Mouse (Mus musculus) liver, adult (tissue): ENCODE data around the gene Ces1d.

Source experiments
- GATA4 ChIP-seq: IDR thresholded peaks from 2 replicates; pipeline ENCODE4 v1.6.1; 2014; ENCODE audit warnings: mild to moderate bottlenecking, low read length; ENCODE audit not compliant: insufficient replicate concordance

Ces1d gene

GRCm38 (mm10) chr8:93197685-93198525 lies at the start of gene Ces1d:
Gene Ces1d, minus strand, starts transcription at chr8:93197838.
- peak; percentile 52; the same call in 1 of the 2 replicates for TF ChIP-seq GATA4

- peak; percentile 81 for TF ChIP-seq GATA4
Measured at GRCm38 (mm10) chr8:93246057-93246456, 48.4 kb upstream of the Ces1d start.

DNA sequence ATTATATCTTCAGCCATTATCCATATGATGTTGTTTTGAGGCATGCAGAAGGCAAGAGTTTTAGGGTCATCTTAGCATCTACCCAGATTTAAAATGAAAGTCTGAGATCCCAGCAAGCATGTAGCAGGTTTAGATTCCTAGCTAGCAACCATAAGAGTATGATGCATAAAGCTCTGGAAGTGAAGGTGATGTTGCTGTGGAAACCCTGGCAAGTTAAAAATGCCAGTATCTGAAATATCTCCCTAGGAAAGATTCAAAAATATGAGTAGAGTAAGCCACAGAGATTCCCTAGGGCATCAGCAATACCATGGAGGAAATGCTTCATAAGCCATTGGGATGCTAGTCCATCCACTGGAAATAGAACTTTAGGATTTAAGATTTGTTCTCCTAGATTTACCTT lies 42.2 kb upstream of the Ces1d start:
- TF ChIP-seq GATA4 = no peak

DNA sequence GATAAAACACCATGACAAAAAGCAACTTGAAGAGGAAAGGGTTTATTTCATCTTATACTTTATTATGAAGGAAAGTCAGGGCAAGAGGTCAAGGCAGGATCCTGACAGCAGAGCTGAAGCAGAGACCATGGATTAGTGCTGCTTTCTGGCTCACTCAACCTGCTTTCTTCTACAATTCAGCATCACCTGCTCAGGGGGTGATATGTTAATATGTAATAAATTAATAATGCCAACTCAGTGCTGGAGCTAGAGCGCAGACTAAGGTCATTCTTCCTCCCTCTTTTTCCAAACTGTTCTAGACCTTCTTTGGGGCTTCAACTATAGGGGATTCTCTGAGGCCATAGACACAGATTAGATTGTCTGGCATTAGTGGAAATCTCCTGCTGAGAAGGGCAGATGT lies 38.0 kb upstream of the Ces1d start:
- no peak for TF ChIP-seq GATA4

DNA sequence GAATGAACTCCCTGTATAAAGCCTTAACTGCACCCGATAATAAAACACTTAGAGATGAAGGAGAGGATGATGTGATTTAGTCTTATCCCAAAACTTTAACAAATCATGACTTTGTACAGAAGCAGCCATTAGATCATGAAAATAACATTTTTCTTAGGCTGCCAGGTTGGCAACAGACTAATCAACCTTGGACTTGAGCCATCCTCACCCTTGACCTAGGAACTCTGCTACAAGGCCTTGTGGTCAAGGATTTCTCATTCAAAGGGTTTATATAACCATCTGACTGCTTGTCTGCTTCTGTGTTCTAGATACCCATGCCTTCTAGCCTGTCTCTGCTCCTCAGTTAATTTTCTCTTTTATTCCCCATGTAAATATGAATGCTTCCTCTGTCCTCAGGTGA lies 37.1 kb upstream of the Ces1d start:
- TF ChIP-seq GATA4 = no peak

GRCm38 (mm10) chr8:93234068-93234467 lies 36.4 kb upstream of the Ces1d start:
- TF ChIP-seq GATA4 = peak; percentile 95

DNA sequence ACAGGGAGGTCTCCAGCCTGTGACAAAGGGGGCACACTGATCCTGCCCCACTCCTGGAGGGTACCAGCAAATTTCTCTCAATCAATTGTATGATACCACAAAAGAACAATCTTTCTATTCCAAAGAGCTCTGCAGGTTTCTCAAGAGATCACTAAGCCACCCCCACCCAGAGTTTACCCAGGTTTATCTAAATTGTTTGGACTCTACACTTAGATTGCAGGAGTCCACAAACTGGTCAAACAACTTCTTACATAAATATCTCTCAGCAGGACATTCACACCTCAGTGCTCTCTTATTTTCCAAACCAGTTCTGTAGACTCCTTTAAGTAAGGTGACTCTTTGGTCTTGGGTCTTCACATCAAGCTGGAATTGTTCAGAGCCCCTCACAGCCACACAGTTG lies 31.8 kb upstream of the Ces1d start, which contains the start of gene Ces1e:
Gene Ces1e, minus strand, starts transcription at position 174 of the 400 bp plus-strand sequence.
- TF ChIP-seq GATA4 = peak; percentile 57; the same call in 1 of the 2 replicates

GRCm38 (mm10) chr8:93228673-93229370 lies 31.2 kb upstream of the Ces1d start:
- no peak for TF ChIP-seq GATA4

DNA sequence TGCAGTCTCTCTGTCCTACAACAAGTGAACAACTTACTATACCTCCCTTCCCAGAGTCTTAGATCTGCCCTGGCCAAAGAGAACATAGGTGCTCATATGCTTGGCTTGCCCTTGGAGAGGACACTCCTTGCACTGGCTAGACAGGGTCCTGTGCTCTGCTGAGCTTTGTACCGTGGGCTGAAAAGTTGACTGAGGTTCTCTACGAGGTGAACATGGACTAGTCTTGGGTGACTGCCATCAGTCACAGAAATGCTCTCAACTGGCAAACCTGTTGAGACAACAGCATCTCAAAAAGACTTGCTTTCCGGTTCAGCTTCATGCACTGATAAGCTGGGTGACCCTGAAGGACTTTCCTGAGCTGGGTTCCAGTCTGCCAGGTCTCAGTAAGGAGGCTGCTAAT lies 24.3 kb upstream of the Ces1d start:
- TF ChIP-seq GATA4 = no peak

DNA sequence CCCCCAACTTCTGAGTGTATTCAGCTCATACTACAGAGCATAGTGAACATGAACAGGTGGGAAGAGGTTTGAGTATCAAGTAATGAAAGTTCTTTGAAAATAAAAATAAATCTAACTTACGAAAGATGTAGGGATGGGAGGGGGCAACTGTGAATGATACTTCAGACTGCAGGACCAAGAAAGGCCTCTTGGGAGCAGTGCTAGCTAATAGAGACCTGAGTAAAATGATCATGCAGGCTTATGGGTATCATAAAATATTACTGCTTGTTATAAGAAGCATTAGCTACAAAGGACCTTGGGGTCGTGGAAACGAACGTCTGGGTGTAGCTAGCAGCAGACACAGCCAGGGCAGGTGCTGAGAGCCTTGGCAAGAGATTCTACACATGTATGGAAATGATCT lies 20.2 kb upstream of the Ces1d start:
- TF ChIP-seq GATA4 = no peak

DNA sequence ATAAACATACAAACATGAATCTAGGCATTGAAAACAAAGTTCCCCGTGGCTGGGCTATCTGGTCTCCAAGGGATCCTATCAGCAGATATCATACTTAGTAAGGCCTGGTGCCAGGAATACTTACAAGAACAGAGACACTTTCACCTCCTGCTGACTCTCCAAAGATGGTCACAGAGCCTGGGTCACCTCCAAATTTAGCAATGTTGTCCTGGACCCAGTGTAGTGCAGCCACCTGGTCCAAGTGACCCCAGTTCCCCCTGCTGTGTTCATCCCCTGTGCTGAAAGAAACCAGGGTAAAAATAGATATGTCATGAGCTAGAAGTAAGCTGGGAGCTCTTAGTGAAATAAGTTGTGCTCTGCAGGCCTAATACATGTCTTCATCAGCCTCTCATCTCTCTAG lies 19.7 kb upstream of the Ces1d start:
- no peak for TF ChIP-seq GATA4

DNA sequence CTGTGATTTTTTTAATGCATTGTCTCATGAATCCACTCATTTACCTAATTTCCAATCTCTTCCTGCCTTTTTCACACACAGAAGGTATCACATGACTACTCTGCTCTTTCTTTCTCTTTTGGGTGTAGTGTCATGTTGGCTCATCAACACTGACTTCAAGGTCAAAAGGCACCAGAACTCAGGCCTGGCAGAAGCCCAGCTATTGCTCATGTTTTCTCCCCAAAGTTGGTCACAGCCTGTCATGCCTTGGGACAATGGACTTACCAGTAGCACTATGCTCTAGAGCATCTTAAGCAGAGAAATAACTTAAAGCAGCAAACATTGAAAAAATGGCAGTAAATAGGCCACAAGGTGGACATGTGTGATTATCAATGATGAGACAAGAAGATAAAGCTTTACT lies 13.5 kb upstream of the Ces1d start:
- TF ChIP-seq GATA4 = no peak

DNA sequence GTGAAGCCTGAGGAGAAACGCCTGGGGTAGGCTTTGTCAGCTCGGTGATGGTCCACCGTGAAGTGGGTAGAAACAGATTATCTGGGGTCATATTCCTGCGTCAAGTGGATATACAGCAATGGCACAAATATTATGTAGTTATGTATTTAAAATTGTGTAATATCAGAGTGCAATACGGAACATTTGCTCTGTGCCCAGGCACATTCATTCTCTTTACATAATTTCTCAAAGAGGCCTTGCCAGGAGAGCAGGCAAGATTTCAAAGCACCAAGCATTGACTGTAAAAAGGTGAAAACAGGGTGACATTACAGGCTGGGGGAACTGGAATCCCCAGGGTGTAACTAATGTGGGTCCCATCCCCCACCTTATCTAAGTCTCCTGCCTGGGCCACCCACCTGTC lies 1.2 kb downstream of the Ces1d start:
- no peak for TF ChIP-seq GATA4

GRCm38 (mm10) chr8:93180581-93181129 lies 17.0 kb downstream of the Ces1d start:
- TF ChIP-seq GATA4 = no peak

- no peak for TF ChIP-seq GATA4
Measured at GRCm38 (mm10) chr8:93176593-93176992, 21.0 kb downstream of the Ces1d start.

- TF ChIP-seq GATA4 = no peak
Measured at GRCm38 (mm10) chr8:93174554-93174953, 23.1 kb downstream of the Ces1d start.
